Mouse (Mus musculus) MEL (cell line): ENCODE data around the gene Rinl. TPM values are rescaled to one million over a fixed set of nuclear protein-coding genes. Genes with fewer than 3 reads are reported as not detected.
A peak's percentile ranks its signal among the peaks of the same experiment; 100 is the strongest.

ENCODE experiments used
- DNase-seq: peaks from one replicate; pipeline ENCODE4 v3.0.0; 2011; ENCODE audit warnings: low read depth, low spot score
- H3K27ac ChIP-seq: 2 replicates; pipeline ENCODE4 v1.5.1; 2012; ENCODE audit warnings: low read depth, mild to moderate bottlenecking, control low read depth, low read length, moderate library complexity; ENCODE audit not compliant: control insufficient read depth
- H3K27me3 ChIP-seq, 2 experiments: fragments of 150-350 bp in 1 of 2; sonication (generic) in 1 of 2; 2 replicates each; pipeline ENCODE4 v1.6.1; 2012; ENCODE audit warnings: low read length in 2 of 2, mild to moderate bottlenecking in 2 of 2, improper control_type of control experiment in 1 of 2, moderate library complexity in 1 of 2; ENCODE audit not compliant: insufficient read depth in 2 of 2, control insufficient read depth in 1 of 2
- H3K36me3 ChIP-seq, 2 experiments: 2 replicates each; pipeline ENCODE4 v1.6.1; 2012 to 2014; ENCODE audit warnings: low read length in 2 of 2, improper control_type of control experiment in 1 of 2, inconsistent platforms in 1 of 2, mild to moderate bottlenecking in 1 of 2; ENCODE audit not compliant: insufficient read depth in 2 of 2, control insufficient read depth in 1 of 2
- H3K4me1 ChIP-seq, 2 experiments: fragments of 150-350 bp in 1 of 2; sonication (generic) in 1 of 2; 2 replicates each; pipeline ENCODE4 v1.6.1; 2012; ENCODE audit warnings: low read length in 2 of 2, improper control_type of control experiment in 1 of 2, mild to moderate bottlenecking in 1 of 2; ENCODE audit not compliant: insufficient read depth in 2 of 2, control insufficient read depth in 1 of 2
- H3K4me3 ChIP-seq, 2 experiments: fragments of 150-350 bp in 1 of 2; sonication (generic) in 1 of 2; 2 replicates each; pipeline ENCODE4 v1.5.1; 2012; ENCODE audit warnings: low read depth in 2 of 2, low read length in 2 of 2, mild to moderate bottlenecking in 2 of 2, moderate library complexity in 2 of 2, control low read depth in 1 of 2, improper control_type of control experiment in 1 of 2; ENCODE audit not compliant: control insufficient read depth in 1 of 2, insufficient read depth in 1 of 2
- H3K79me2 ChIP-seq: 2 replicates; pipeline ENCODE4 v1.6.1; 2012; ENCODE audit warnings: mild to moderate bottlenecking, low read length, moderate library complexity; ENCODE audit not compliant: control insufficient read depth, poor library complexity, insufficient read depth
- H3K9ac ChIP-seq: 2 replicates; pipeline ENCODE4 v1.6.1; 2012; ENCODE audit warnings: low read depth, mild to moderate bottlenecking, control low read depth, low read length, moderate library complexity; ENCODE audit not compliant: control insufficient read depth, poor library complexity, severe bottlenecking
- H3K9me3 ChIP-seq: fragments of 150-350 bp; sonication (generic); replicated peaks from 2 replicates; pipeline ENCODE4 v1.6.1; 2012; ENCODE audit warnings: mild to moderate bottlenecking, low read length, improper control_type of control experiment, moderate library complexity; ENCODE audit not compliant: insufficient read depth
- CHD2 ChIP-seq: IDR thresholded peaks from 2 replicates; pipeline ENCODE4 v1.6.1; 2011; ENCODE audit warnings: low read length, improper control_type of control experiment
- CTCF ChIP-seq, 3 experiments: IDR thresholded peaks in 2 of 3; conservative IDR thresholded peaks in 1 of 3; 2 replicates each; pipeline ENCODE4 v1.5.1; 2011 to 2012; ENCODE audit warnings: low read length in 3 of 3, low read depth in 2 of 3, mild to moderate bottlenecking in 2 of 3, improper control_type of control experiment in 1 of 3, inconsistent platforms in 1 of 3, mixed read lengths in 1 of 3, moderate library complexity in 1 of 3; ENCODE audit not compliant: control insufficient read depth in 1 of 3, insufficient read depth in 1 of 3, poor library complexity in 1 of 3, severe bottlenecking in 1 of 3
- ELF1 ChIP-seq: IDR thresholded peaks from 2 replicates; pipeline ENCODE4 v1.6.1; 2014; ENCODE audit warnings: low read depth, mild to moderate bottlenecking, inconsistent platforms, low read length, improper control_type of control experiment, moderate library complexity
- ETS1 ChIP-seq: IDR thresholded peaks from 2 replicates; pipeline ENCODE4 v1.6.1; 2012; ENCODE audit warnings: low read depth, mild to moderate bottlenecking, inconsistent platforms, low read length, improper control_type of control experiment, moderate library complexity
- GATA1 ChIP-seq: IDR thresholded peaks from 2 replicates; pipeline ENCODE4 v1.6.1; 2011; ENCODE audit warnings: low read depth, low read length, improper control_type of control experiment
- HCFC1 ChIP-seq: IDR thresholded peaks from 2 replicates; pipeline ENCODE4 v1.6.1; 2012; ENCODE audit warnings: low read depth, mild to moderate bottlenecking, inconsistent platforms, low read length, improper control_type of control experiment, moderate library complexity
- MAFK ChIP-seq: IDR thresholded peaks from 2 replicates; pipeline ENCODE4 v1.6.1; 2011; ENCODE audit warnings: low read depth, mild to moderate bottlenecking, low read length, improper control_type of control experiment, borderline replicate concordance
- MXI1 ChIP-seq: IDR thresholded peaks from 2 replicates; pipeline ENCODE4 v1.6.1; 2011; ENCODE audit warnings: mild to moderate bottlenecking, low read depth, low read length, improper control_type of control experiment
- POLR2A ChIP-seq, 2 experiments: IDR thresholded peaks; 2 replicates each; pipeline ENCODE4 v1.6.1; 2011 to 2012; ENCODE audit warnings: low read length in 2 of 2, mild to moderate bottlenecking in 2 of 2, control low read depth in 1 of 2, improper control_type of control experiment in 1 of 2, low read depth in 1 of 2, moderate library complexity in 1 of 2; ENCODE audit not compliant: control insufficient read depth in 1 of 2, insufficient read depth in 1 of 2, poor library complexity in 1 of 2
- POLR2AphosphoS2 ChIP-seq: IDR thresholded peaks from 2 replicates; pipeline ENCODE4 v1.6.1; 2011; ENCODE audit warnings: low read length, improper control_type of control experiment
- POLR2AphosphoS5 ChIP-seq: IDR thresholded peaks from 2 replicates; pipeline ENCODE4 v1.6.1; 2012; ENCODE audit warnings: low read depth, borderline replicate concordance, mild to moderate bottlenecking, inconsistent platforms, low read length, moderate library complexity, mixed read lengths
- RAD21 ChIP-seq: IDR thresholded peaks from 2 replicates; pipeline ENCODE4 v1.6.1; 2011; ENCODE audit warnings: mild to moderate bottlenecking, low read depth, low read length, improper control_type of control experiment
- RCOR1 ChIP-seq: IDR thresholded peaks from 2 replicates; pipeline ENCODE4 v1.6.1; 2012; ENCODE audit warnings: low read depth, mild to moderate bottlenecking, inconsistent platforms, low read length, improper control_type of control experiment
- SIN3A ChIP-seq: IDR thresholded peaks from 2 replicates; pipeline ENCODE4 v1.6.1; 2012; ENCODE audit warnings: low read length, improper control_type of control experiment, inconsistent platforms
- SMC3 ChIP-seq: IDR thresholded peaks from 2 replicates; pipeline ENCODE4 v1.6.1; 2011; ENCODE audit warnings: low read depth, low read length, improper control_type of control experiment
- TAL1 ChIP-seq: IDR thresholded peaks from 2 replicates; pipeline ENCODE4 v1.6.1; 2012; ENCODE audit warnings: mild to moderate bottlenecking, inconsistent platforms, low read length, moderate library complexity, mixed read lengths
- USF1 ChIP-seq: IDR thresholded peaks from 2 replicates; pipeline ENCODE4 v1.6.1; 2014; ENCODE audit warnings: low read depth, mild to moderate bottlenecking, inconsistent platforms, low read length, improper control_type of control experiment, moderate library complexity
- ZNF384 ChIP-seq: IDR thresholded peaks from 2 replicates; pipeline ENCODE4 v1.6.1; 2012; ENCODE audit warnings: low read depth, mild to moderate bottlenecking, inconsistent platforms, low read length, improper control_type of control experiment
- polyA plus RNA-seq, 2 experiments: library from polyadenylated mRNA; stranded (reverse) in 1 of 2; unstranded in 1 of 2; fragments of >175 nt in 1 of 2; fragments of >200 nt in 1 of 2; gene quantifications; 2 replicates each; pipeline versions ENCODE4 v1.2.1 to v1.2.4; 2012; ENCODE audit warnings: low replicate concordance in 2 of 2, low read depth in 1 of 2; ENCODE audit not compliant: insufficient read length in 2 of 2, insufficient read depth in 1 of 2, missing spikeins in 1 of 2
- total RNA-seq: library from RNA; depleted of rRNA; stranded (reverse); fragments of 300-350 nt; gene quantifications from 2 replicates; pipeline ENCODE4 v1.2.3, GENCODE M21; 2012

The Rinl gene
- total and polyA plus RNA-seq, 3 experiments, result 39.9 to 63.9 TPM; not detected in 1

DNA sequence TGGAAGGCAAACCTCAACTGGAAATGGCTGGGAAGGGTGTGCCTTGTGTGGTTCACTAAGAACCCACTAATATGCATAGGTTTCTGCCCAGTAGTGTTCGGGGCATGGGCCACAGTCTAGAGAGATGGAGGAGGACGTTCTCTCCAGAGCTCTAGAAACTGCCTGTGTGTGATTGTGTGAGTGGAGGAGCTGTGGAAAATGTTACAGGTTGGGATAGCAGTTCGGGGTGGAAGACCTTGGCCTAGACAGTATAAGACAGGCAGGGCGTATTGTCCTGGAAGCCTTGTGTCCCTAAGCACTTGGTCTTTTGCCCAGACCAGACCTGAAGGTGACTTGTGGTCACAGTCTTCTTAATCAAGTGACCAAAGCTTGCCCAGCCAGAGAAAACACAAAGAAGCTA lies 23.7 kb downstream of the Rinl start:
- no peak for TF ChIP-seq USF1
- 0 out of 4 replicates have a peak, but pooled peaks of 1 of the 2 experiments have one; percentile 19 for TF ChIP-seq POLR2A (IDR thresholded peaks at IDR 0.05; ENCODE audit: control insufficient read depth in 1 of 2, insufficient read depth in 1 of 2, low read depth in 1 of 2, low read length in 2 of 2, poor library complexity in 1 of 2)
- Histone ChIP-seq H3K9me3 (no peaks in the 10 kb centered on the region), H3K27me3 (no peaks in the 10 kb centered on the region), H3K36me3 (peaks cover 35 to 57% of the 10 kb centered on the region in 2 experiments), H3K9ac (peak overlapping the region; percentile 71), H3K4me3 (peak overlapping the region; percentile 42 to 65), H3K27ac (peak overlapping the region; percentile 70), H3K4me1 (peaks cover 16 to 59% of the 10 kb centered on the region in 2 experiments), H3K79me2 (peaks cover 64% of the 10 kb centered on the region)
- DNase-seq, result no peak

DNA sequence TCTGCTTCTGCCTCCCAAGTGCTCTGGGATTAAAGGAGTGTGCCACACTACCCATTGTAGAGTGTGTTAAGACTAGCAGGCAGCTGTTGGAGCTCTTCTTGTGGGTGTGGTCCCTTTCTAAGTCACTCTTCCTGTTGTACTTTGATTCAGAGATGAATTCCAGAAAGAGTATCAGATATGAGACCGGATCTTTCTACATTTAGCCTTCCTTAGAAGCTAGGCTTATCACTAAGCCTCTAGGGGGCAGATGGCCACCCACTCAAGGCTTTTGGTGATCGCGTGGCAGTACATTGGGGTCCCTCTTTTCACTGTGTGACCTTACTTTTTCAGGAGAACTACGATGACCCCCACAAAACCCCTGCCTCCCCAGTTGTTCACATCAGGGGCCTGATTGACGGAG lies 24.2 kb downstream of the Rinl start:
- H3K36me3 ChIP-seq, result peaks cover 36 to 60% of the 10 kb centered on the region in 2 experiments
- peak overlapping the region; percentile 70 for H3K27ac ChIP-seq
- peak overlapping the region in 1 of 2 experiments; percentile 42; a peak in 1 of 4 replicates for H3K4me3 ChIP-seq

DNA sequence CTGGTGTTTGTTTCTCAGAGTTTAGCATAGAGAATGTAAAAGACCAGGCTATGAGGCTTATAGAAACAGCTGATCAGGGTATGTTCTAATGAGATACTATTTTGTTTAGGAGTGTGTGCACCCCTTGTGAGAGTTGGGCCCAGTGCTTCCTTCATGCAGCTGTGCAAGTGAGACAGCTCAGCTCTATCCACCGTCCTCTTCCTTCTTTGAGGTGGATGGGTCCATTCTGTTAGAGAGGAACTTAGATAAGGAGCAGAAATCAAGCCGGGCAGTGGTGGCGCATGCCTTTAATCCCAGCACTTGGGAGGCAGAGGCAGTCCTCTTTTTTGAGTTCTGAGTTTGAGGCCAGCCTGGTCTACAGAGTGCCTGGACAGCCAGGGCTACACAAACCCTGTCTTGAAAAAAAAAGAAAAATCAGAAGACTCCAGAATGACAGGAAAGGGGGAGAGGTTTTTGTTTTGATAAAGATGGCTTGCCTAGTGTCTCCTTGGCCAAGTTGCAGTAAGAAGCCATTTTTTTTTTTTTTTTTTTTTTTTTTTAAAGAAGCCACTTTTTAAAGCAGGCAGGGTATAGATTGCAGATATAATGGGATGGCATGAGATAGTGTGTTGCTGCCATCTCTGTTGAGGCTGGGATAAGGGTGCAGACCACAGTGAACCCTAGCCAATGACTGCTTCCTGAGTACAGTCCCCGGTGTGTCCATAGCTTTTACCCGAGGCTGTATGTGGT lies 25.7 kb downstream of the Rinl start:
- Histone ChIP-seq H3K4me1 (peaks cover 21 to 67% of the 10 kb centered on the region in 2 experiments), H3K79me2 (peaks cover 64% of the 10 kb centered on the region), H3K9ac (no peak overlapping the region), H3K9me3 (no peaks in the 10 kb centered on the region), H3K36me3 (peaks cover 43 to 74% of the 10 kb centered on the region in 2 experiments), H3K4me3 (no peak overlapping the region), H3K27ac (peak overlapping the region; percentile 17; the same call in 1 of the 2 replicates), H3K27me3 (no peaks in the 10 kb centered on the region)
- peak; percentile 71 for DNase-seq
- TF ChIP-seq CHD2 (no peak), ZNF384 (peak; percentile 74), TAL1 (peak; percentile 30; the same call in 1 of the 2 replicates), ETS1 (0 out of 2 replicates have a peak, but pooled peaks have one; percentile 5), MXI1 (peak; percentile 19; the same call in 1 of the 2 replicates), POLR2A (IDR thresholded peaks at IDR 0.05; ENCODE audit: control insufficient read depth in 1 of 2, insufficient read depth in 1 of 2, low read depth in 1 of 2, low read length in 2 of 2, poor library complexity in 1 of 2) (peak in 1 of 2 experiments; percentile 36; a peak in 2 of 4 replicates), POLR2AphosphoS2 (0 out of 2 replicates have a peak, but pooled peaks have one; percentile 15), POLR2AphosphoS5 (no peak)

More for the DNA sequence above, 24.2 kb downstream of the Rinl start:
- Histone ChIP-seq H3K9me3 (no peaks in the 10 kb centered on the region), H3K79me2 (peaks cover 66% of the 10 kb centered on the region), H3K9ac (peak overlapping the region; percentile 71), H3K4me1 (peaks cover 18 to 58% of the 10 kb centered on the region in 2 experiments), H3K27me3 (no peaks in the 10 kb centered on the region)
- peak; percentile 51 for DNase-seq
- TF ChIP-seq ELF1, result no peak
- TF ChIP-seq MAFK, result no peak
- no peak for TF ChIP-seq ETS1
- no peak for TF ChIP-seq MXI1
- peak in 2 of 3 experiments; percentile 19 to 28; a peak in 2 of 6 replicates for TF ChIP-seq CTCF (IDR thresholded peaks at IDR 0.05 in 2 of 3, conservative IDR thresholded peaks at IDR 0.05 in 1 of 3; ENCODE audit: control insufficient read depth in 1 of 3, insufficient read depth in 1 of 3, low read depth in 2 of 3, low read length in 3 of 3, poor library complexity in 1 of 3, severe bottlenecking in 1 of 3)
- TF ChIP-seq HCFC1, result no peak
- TF ChIP-seq RAD21, result no peak
- no peak for TF ChIP-seq SMC3
- TF ChIP-seq POLR2AphosphoS2, result no peak
- peak; percentile 30; the same call in 1 of the 2 replicates for TF ChIP-seq RCOR1
- peak; percentile 39; the same call in 1 of the 2 replicates for TF ChIP-seq GATA1
- peak; percentile 52 for TF ChIP-seq SIN3A
